Mouse (Mus musculus) kidney, postnatal 25 days (tissue): ENCODE measurements around the gene Snapc4.
"Not testable (repeated sequence)": the region's sequence is repeated elsewhere in the genome, so short reads cannot be mapped to it uniquely, and the experiment has no call there.

Experiments used
- DNase-seq, 2 experiments: peaks; one replicate each; pipeline ENCODE4 v3.0.0; 2021; ENCODE audit warnings: mixed read lengths in 2 of 2

The Snapc4 gene

DNA sequence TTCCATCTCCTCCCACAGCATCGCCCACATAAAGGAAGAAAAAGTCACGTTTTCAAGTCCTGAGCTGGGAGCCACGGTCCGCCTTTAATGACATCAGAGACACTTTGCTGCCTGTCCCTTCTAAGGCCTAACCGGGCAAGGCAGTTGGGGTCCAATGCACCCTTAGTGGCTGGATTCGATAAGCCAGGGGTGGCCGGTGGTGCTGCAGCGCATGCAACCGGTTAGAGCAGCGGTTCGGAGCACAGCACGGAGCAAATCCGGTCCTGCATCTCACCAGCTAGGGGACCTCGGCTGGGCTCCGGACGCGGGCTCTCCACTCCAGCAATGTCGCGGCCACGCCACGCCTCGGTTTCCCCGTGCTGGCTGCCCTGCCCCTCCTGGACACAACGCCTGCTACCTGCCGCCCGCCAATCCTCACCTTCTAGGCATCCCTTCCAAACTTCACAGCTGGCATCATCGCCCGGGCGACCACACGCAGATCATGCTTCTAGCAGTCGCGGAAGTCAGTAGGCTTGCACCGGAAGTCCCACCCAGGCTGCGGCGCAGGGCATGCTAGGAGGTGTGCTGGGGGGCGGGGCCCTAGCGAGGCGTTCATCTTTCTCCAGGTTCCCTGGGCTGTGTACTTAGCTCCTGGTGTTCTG lies at the start of gene Snapc4:
Gene Snapc4 (minus strand): TSS at position 523 of the 641 bp plus-strand sequence.
- DNase-seq: peak; percentile 91 to 95

DNA sequence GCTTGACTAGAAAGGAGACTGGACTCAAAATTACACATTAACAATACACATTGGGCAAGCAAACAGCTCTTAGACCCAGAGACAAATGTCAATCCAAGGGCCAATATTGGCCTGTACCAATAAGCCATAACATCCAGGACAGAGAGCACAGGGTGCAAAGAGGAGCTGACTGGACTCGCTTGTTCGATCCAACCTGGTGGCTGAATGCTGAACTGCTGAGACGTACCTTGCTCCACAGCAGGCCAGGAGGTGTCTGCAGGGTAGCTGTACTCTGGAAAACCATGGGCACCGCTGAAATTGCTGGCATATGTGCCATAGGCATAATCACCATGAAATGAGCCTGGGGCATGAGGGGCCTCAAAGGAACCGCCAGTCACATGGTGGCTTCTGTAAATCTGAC lies 49.4 kb upstream of the Snapc4 start:
- no peak for DNase-seq

DNA sequence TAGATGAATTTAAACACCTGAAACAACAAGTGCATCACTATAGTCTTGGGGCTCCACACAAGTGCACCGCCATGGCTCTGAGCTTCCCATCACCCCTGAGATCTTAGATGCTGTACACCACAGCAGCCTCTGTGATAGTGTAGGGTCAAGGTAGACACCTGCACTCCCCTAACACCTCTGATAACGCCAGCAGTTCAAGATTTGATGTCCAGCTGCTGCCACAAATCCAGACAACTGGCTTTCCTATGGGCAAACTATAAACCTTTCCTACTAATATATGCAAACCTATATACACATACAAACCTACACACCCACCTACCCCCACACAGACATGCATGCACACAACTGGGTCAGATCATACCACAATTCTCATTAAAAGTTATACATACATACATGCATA lies 44.1 kb upstream of the Snapc4 start:
- no peak for DNase-seq

DNA sequence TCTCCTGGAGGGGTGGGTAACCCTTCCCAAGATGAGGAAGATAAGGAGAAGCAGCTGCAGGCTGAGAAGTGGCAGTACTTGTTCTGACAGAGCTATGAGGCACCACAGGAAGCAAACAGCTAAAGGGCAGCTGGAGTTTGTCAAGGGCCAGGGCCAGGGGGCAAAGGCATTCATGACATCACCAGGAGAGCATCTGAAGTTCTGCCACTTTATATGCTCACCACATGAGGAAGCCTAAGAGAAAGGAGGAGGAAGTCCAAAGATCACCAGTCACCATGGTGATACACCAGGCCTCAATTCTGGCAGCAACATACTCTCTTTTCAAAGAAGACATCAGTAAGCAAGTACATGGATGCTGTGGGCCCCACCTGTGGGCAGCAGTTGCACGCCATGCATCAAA lies 42.6 kb upstream of the Snapc4 start:
- DNase-seq: peak; percentile 50 to 80

GRCm38 (mm10) chr2:26421969-26422368 lies 41.5 kb upstream of the Snapc4 start:
- DNase-seq: peak in 1 of 2 experiments; percentile 13

DNA sequence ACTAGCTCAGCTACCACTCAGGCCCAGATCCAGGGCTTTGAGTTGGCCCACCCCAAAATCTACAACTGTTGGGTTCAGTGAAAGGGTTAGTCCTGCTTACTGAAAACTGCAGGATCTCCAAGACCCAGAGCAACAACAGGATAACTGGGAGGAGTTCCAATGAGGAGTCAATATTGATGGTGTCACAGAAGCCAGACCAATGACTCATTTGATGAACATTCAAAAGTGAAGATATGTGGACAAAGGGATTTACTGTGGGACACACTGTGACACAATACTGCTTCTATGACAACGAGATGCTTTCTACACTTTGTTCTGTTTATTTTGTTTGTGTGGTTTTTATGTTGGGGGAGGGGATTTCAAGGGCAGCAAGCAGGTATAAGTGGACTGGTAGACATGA lies 37.7 kb upstream of the Snapc4 start:
- DNase-seq: no peak

DNA sequence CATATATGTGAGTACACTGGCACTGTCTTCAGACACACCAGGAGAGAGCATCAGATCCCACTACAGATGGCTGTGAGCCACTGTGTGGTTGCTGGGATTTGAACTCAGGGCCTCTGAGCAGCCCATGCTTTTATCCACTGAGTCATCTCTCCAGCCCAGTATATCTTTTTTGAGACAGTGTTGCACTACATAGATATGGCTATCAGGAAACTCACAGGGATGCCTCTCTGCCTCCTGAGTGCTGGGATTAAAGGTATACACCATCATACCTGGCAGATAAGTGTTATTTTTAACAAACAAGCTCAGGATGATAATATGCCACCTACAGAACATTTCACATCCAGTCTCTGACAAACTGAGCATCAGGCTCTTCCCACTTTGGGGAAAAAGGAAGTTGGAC lies 36.6 kb upstream of the Snapc4 start:
- DNase-seq: peak in 1 of 2 experiments; percentile 10

DNA sequence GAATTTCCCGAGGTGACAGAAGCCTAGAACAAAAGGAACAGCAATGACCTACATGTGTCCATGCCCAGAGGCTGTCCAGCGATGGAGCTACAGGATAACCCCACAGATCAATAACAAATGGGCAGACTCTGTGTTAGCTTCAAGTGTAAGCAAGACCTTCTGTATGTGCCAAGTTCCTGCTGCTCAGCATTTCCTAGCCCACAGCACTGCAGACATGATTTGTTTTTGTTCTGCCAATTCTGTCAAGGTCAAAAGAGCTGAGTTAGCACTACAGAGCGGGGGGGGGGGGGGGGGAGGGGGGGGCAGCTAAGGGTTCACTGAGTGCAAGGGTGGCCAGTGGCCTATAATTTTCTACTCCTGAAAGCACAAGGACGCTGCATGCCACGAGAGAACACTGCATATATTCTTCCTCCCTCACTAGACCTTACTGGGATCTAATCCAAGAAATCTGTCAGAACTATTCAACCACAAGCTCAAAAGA lies 30.5 kb upstream of the Snapc4 start:
- peak; percentile 33 to 77 for DNase-seq

- peak in 1 of 2 experiments; percentile 40 for DNase-seq
Measured at GRCm38 (mm10) chr2:26410091-26410490, 29.6 kb upstream of the Snapc4 start.

- DNase-seq: no peak
Measured at GRCm38 (mm10) chr2:26409362-26409761, 28.9 kb upstream of the Snapc4 start.

- peak; percentile 97 to 99 for DNase-seq
Measured at GRCm38 (mm10) chr2:26408515-26409356, 28.3 kb upstream of the Snapc4 start, which contains the start of gene Inpp5e. TSS of gene Inpp5e (minus strand) at chr2:26409203.

DNA sequence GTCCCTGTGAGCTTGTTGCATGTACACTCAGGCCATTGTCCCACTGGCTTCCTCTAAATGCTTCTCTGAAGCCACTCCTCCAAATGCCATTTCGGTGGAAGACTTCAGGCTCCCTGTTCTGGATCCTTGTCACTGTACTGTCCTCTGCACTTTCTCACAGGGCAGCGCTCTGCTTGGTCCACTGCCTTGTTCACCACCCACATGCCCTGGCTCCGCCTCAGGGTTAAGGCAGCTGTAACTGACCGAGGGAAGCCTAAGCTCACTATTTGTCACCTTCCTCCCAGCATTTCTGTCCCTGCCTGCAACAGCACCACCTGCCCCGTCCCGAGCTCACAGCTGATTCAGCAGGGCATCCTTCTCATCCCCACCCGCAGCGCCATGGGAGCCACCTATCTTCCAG lies 22.9 kb upstream of the Snapc4 start:
- peak; percentile 63 to 86 for DNase-seq

DNA sequence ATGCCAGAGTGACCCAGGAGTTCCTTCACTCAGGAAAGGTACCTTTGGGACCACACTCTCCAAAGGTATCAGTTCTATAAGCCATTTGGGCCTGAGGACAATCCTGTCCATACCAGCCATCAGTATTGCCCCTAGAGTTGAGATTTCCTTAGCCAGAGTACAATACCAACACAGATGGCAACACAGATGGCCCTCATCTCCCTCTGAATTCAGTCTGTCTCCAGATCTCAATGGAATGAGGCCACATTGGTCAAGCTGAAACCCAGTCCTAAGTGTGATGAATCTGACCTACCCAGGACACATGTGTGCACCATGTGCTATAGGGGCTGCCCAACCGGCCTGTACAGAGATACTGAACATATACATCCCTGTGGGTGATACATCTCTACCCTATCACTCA lies 21.8 kb upstream of the Snapc4 start:
- DNase-seq: no peak

DNA sequence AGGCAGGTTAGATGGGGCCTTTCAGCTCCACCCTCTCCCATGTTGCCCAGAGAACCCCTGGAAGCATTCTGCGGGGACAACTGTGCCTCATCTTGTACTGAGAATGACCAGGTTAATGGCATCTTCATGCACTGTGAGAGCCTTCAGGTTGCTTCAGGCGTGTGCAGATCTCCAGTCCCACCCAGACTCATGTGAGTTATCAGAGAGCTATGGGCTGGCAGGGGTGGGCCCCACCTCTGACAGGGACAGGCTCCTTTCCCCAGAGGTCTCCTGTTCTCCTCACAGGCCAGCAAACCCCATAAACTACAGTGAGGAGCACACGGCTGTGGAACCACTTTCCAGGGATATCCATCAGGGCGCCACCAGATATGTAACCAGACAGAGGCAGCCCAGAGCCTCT lies 20.6 kb upstream of the Snapc4 start:
- no peak for DNase-seq

DNA sequence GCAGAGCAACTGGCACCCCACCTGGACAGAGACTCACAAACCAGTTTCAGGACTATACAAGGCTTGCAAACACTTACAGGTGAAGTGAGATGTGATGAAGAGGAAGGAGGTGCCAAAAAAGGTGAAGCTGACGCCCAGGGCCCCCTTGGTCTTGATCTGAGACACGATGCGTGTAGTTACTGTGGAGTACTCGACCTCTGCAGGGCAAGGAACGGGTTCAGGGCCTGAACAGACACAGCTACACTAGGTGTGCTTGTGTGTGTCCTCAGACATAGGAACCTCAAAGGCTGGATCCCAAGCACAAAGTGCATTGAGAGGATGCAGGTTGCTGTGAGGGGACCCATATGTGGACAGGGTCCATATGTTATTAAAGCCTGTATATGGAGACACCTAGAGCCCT lies 19.8 kb upstream of the Snapc4 start:
- DNase-seq: no peak

GRCm38 (mm10) chr2:26399647-26400046 lies 19.2 kb upstream of the Snapc4 start:
- peak; percentile 68 to 87 for DNase-seq

GRCm38 (mm10) chr2:26398978-26399377 lies 18.5 kb upstream of the Snapc4 start:
- peak; percentile 43 to 54 for DNase-seq

DNA sequence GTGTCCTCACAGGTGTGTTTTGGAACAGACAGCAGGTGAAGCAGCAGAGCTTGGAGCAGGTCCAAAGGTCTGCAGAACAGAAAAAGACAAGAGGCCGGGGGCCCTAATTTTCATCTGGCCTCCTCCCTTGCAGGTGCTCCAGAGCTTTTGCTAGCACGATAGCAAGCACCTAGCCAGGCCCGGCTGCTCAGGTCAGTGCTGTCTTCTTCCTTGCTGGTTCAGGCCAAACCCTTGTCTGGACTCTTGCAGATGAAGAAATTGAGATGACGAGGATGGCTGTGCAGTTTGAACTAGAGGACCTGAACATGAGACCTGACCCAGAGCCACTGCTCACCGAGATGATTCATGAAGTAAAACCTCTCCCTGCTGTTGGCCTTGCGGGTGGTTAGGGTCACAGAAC lies 11.2 kb upstream of the Snapc4 start:
- DNase-seq: no peak

DNA sequence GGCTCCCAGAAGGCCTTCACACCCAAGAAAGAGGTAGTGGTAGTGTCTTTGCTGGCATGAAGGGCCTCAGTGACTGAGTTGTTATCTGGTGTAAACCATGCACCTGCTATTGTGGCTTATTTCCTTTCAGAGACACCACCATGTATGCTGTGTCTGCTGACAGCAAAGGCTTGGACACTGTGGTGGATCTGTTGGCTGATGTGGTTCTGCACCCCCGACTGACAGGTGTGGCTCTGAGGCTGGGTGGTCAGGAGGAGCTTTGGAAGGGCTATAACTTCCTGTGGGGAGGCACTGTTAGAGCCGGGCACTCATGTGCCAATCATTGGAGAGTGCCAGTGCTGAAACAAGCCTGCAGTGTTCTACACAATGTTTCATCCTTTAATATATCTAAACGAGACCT lies 10.5 kb upstream of the Snapc4 start:
- no peak for DNase-seq

DNA sequence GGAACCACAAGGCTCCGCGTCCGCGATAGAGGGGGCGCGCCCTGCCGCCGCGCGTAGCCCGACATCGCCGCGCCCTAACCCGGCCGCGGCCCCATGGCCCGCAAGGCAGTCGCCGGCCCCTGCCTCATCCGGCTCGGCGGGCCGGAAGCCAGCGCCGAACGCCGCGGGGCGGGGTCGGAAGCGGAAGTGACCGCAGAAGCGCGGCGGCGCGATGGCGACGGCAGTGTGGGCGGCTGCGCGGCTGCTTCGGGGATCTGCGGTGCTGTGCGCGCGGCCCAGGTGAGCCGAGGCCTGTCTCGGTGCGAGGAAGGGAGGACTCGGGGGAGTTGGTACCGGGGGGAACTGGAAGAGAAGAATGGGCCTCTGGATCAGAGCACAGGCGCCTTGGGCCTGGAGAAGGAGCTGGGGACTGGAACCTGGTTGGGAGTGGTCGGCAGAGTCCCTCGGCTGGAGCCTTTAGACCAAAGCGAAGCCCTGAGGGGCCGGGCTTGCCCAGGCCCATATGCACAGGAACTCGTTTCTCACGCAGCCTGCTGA lies 8.8 kb upstream of the Snapc4 start, which contains the start of the genes Entr1 and Pmpca:
Gene Entr1 (minus strand): TSS at position 163 of the 537 bp plus-strand sequence.
Gene Pmpca (plus strand): TSS at position 186 of the 537 bp plus-strand sequence.
- DNase-seq: peak; percentile 84 to 92

DNA sequence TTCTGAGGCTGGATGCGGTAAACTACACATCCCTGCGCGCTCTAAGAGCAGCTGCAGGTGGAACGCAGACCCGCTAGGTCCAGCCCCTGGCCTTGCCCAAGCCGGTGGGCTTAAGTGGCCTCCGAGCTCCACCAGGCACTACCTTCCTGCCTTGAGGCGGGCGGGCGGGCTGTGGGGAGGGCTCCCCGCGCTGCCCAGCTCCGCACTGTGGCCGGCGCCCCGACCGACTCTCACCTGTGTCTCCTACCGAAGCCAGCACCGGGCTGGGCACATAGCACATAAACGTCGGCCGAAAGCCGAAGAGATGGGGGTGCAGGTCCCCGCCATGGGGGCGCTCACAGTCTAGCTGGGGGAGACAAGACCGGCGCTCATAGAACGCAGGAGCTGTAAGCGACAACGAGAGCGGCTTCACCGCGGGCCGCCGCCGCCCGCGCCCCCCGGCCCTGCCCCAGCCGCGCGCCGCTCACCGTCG lies 8.3 kb upstream of the Snapc4 start:
- DNase-seq: no peak

DNA sequence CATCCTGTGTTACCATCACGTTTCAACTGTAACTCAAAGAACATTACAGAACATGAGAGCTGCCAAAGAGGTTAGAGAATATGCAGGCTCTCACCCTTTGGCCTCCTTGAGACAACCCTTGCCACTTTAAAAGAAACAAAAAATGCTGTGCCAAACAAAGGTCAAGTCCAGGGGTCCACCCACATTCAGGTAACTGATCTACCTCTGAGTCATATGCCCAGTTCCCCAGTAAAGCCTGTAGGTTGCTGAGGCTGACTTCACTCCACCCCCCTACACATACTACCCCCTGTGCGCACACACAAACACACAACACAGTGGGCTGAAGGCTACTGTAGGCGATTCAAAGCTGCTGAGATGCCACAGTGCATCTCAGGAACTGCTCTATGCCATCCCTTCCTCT lies 7.3 kb upstream of the Snapc4 start:
- DNase-seq: peak; percentile 45 to 71

DNA sequence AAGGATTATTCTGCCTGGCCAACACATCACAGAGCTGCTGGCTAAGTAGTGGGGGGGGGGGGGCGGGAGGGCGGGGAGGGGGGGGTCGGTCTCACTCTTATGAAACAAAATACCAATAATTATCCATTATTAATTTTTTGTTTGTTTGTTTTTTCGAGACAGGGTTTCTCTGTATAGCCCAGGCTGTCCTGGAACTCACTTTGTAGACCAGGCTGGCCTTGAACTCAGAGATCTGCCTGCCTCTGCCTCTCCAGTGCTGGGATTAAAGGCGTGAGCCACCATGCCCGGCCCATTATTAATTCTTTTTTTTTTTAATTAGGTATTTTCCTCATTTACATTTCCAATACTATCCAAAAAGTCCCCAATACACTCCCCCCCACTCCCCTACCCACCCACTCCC lies 418 bp upstream of the Snapc4 start:
- DNase-seq: not testable (repeated sequence)
